ENCODE assay signal across 13 mouse cellular contexts in the genomic region with DNA sequence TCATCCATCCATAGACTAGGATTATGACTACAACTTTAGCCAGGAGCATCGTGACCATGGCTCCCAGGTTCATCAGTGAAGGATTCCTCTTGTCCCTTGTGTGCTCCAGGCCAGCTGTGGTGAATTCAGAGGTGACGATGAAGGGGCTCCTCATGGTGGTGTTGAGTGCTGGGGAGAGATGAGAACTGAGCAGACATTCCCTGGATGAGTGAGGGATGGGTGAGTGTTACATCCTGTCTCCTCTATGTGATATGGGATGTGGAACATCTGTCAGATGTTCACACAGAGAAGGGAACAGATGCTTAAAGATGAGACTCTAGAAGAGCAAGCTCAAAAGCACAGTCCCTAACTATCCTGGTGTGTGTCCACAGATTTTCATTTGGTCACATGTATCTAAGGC. TPM values are rescaled to one million over a fixed set of nuclear protein-coding genes. Genes with fewer than 3 reads are reported as not detected.
DNase-seq lines count a peak whose midpoint lies in the region; ATAC-seq and TF ChIP-seq lines count a peak whose summit lies in the region.
"Not testable (repeated sequence)": the region's sequence is repeated elsewhere in the genome, so short reads cannot be mapped to it uniquely, and the experiment has no call there.
"Had no signal": no experiment of that assay in that cellular context is flagged by ENCODE, and none has a peak within 500 bp of the region (broad histone marks: within the 10 kb centered on the region; RNA-seq: fewer than 3 reads in every experiment).

No protein-coding gene starts in this region.

- not testable (repeated sequence) for H3K4me2 ChIP-seq in lung, embryonic 14.5 days; lung, embryonic 15.5 days; lung, embryonic 16.5 days (ENCODE audit: low read depth, low read length); lung, postnatal 0 days (replicated peaks; ENCODE audit: low read depth, low read length)

- 53% methylated on average over 2 of the region's 2 CpGs for WGBS in heart, embryonic 10.5 days
- 31% methylated on average over 2 of the region's 2 CpGs for WGBS in lung, embryonic 14.5 days
- WGBS in lung, embryonic 15.5 days, result 34% methylated on average over 2 of the region's 2 CpGs
- 38% methylated on average over 2 of the region's 2 CpGs for WGBS in lung, embryonic 16.5 days
- 27% methylated on average over 2 of the region's 2 CpGs for WGBS in lung, postnatal 0 days

- not testable (repeated sequence) for H3K4me1 ChIP-seq in heart, embryonic 10.5 days; lung, embryonic 14.5 days (ENCODE audit: insufficient read depth); lung, embryonic 15.5 days; lung, embryonic 16.5 days (replicated peaks; ENCODE audit: control insufficient read depth, insufficient read depth, low read length); lung, postnatal 0 days (ENCODE audit: insufficient read depth, low read depth, low read length)

- not testable (repeated sequence) for H3K9me3 ChIP-seq in heart, embryonic 10.5 days; lung, embryonic 14.5 days (ENCODE audit: low read depth, low read length); lung, embryonic 15.5 days; lung, embryonic 16.5 days (ENCODE audit: control insufficient read depth, low read length); lung, postnatal 0 days (ENCODE audit: low read length)

- not testable (repeated sequence) for H3K27ac ChIP-seq in heart, embryonic 10.5 days; lung, embryonic 14.5 days (ENCODE audit: low read depth); lung, embryonic 16.5 days (ENCODE audit: low read length); lung, postnatal 0 days (ENCODE audit: low read length)
- 0 out of 2 replicates have a peak overlapping the region, but pooled peaks have one; percentile 4 for H3K27ac ChIP-seq in lung, embryonic 15.5 days

- not testable (repeated sequence) for H3K4me3 ChIP-seq in heart, embryonic 10.5 days; lung, embryonic 14.5 days (ENCODE audit: low read depth, low read length); lung, embryonic 15.5 days; lung, embryonic 16.5 days (ENCODE audit: low read length); lung, postnatal 0 days (ENCODE audit: low read depth, low read length)

- not testable (repeated sequence) for TF ChIP-seq CTCF in lung, embryonic 14.5 days (IDR thresholded peaks at IDR 0.05; ENCODE audit: low read depth); lung, postnatal 0 days (IDR thresholded peaks at IDR 0.05)

- DNase-seq in heart, adult 11 months, result peak; percentile 73
- DNase-seq in heart, embryonic 10.5 days (ENCODE audit: low spot score), result peak; percentile 3
- not testable (repeated sequence) for DNase-seq in lung, embryonic 14.5 days; lung, postnatal 0 days (ENCODE audit: low spot score)

- not testable (repeated sequence) for H3K9ac ChIP-seq in lung, embryonic 14.5 days; lung, embryonic 15.5 days; lung, embryonic 16.5 days (ENCODE audit: low read length); lung, postnatal 0 days (replicated peaks; ENCODE audit: low read depth)

- peak; percentile 95 for ATAC-seq in lung, embryonic 14.5 days (ENCODE audit: insufficient read depth)
- ATAC-seq in lung, embryonic 15.5 days (ENCODE audit: borderline replicate concordance, extremely low read depth, low FRiP score, low TSS enrichment), result peak; percentile 87; the same call in 1 of the 2 replicates
- ATAC-seq in lung, embryonic 16.5 days (ENCODE audit: low read depth), result peak; percentile 93
- ATAC-seq in lung, postnatal 0 days, result peak; percentile 83

- not testable (repeated sequence) for H3K36me3 ChIP-seq in heart, embryonic 10.5 days; lung, embryonic 14.5 days (ENCODE audit: insufficient read depth); lung, embryonic 15.5 days; lung, embryonic 16.5 days (ENCODE audit: control insufficient read depth, insufficient read depth, low read length); lung, postnatal 0 days (ENCODE audit: insufficient read depth, low read length)

- TF ChIP-seq EP300 in lung, postnatal 0 days (IDR thresholded peaks at IDR 0.05), result not testable (repeated sequence)

- not testable (repeated sequence) for H3K27me3 ChIP-seq in heart, embryonic 10.5 days (ENCODE audit: insufficient read depth, poor library complexity, severe bottlenecking); lung, embryonic 14.5 days (ENCODE audit: insufficient read depth, low read length); lung, embryonic 15.5 days; lung, embryonic 16.5 days (ENCODE audit: control insufficient read depth, insufficient read depth, low read depth, low read length); lung, postnatal 0 days (replicated peaks; ENCODE audit: insufficient read depth, low read length)

RNA-seq across cellular contexts. Expression of a gene that starts 3.0 kb away (rescaled TPM):
- polyA plus RNA-seq in heart, embryonic 10.5 days (2016; fragmentation: Nextera tagmentation; extraction: Ambion mirVana), result 0.64 and 1.0 TPM in 2 replicates
- polyA plus RNA-seq in lung, embryonic 14.5 days (2014; fragmentation: Nextera tagmentation; extraction: Ambion mirVana), result 0.37 and 0.83 TPM in 2 replicates
- 0.83 and 1.1 TPM in 2 replicates for polyA plus RNA-seq in lung, embryonic 15.5 days (2015; fragmentation: Nextera tagmentation; extraction: Ambion mirVana)
- polyA plus RNA-seq in lung, embryonic 16.5 days (2015; fragmentation: Nextera tagmentation; extraction: Ambion mirVana), result 1.1 and 1.5 TPM in 2 replicates
- 6.1 and 6.2 TPM in 2 replicates for polyA plus RNA-seq in lung, postnatal 0 days (2015; fragmentation: Nextera tagmentation; extraction: Ambion mirVana)
- polyA plus RNA-seq: activated CD4-positive, CD25-positive, alpha-beta regulatory T cell, adult 4 months; C2C12; Patski had no signal

RNA-seq across cellular contexts. Expression of a gene that starts 10.7 kb away (rescaled TPM):
- polyA plus RNA-seq in heart, embryonic 10.5 days (2016; fragmentation: Nextera tagmentation; extraction: Ambion mirVana), result 0.26 and 0.28 TPM in 2 replicates
- polyA plus RNA-seq in lung, embryonic 14.5 days (2014; fragmentation: Nextera tagmentation; extraction: Ambion mirVana), result 0.41 and 1.1 TPM in 2 replicates
- polyA plus RNA-seq in lung, embryonic 15.5 days (2015; fragmentation: Nextera tagmentation; extraction: Ambion mirVana), result 0.76 and 0.78 TPM in 2 replicates
- polyA plus RNA-seq in lung, embryonic 16.5 days (2015; fragmentation: Nextera tagmentation; extraction: Ambion mirVana), result 1.1 and 1.8 TPM in 2 replicates
- polyA plus RNA-seq in lung, postnatal 0 days (2015; fragmentation: Nextera tagmentation; extraction: Ambion mirVana), result 3.6 and 4.7 TPM in 2 replicates
- polyA plus RNA-seq: brain, embryonic 14.5 days; C2C12; G1E; Patski had no signal

RNA-seq across cellular contexts. Expression of a gene that starts 32.5 kb away (rescaled TPM):
- polyA plus RNA-seq in heart, embryonic 10.5 days (2016; fragmentation: Nextera tagmentation; extraction: Ambion mirVana), result 1.3 and 2.0 TPM in 2 replicates
- polyA plus RNA-seq in lung, embryonic 14.5 days (2014; fragmentation: Nextera tagmentation; extraction: Ambion mirVana), result 2.2 and 3.0 TPM in 2 replicates
- polyA plus RNA-seq in lung, embryonic 15.5 days (2015; fragmentation: Nextera tagmentation; extraction: Ambion mirVana), result 3.4 and 4.0 TPM in 2 replicates
- polyA plus RNA-seq in lung, embryonic 16.5 days (2015; fragmentation: Nextera tagmentation; extraction: Ambion mirVana), result 4.4 and 5.2 TPM in 2 replicates
- 12.5 and 12.6 TPM in 2 replicates for polyA plus RNA-seq in lung, postnatal 0 days (2015; fragmentation: Nextera tagmentation; extraction: Ambion mirVana)
- polyA plus RNA-seq: activated CD4-positive, CD25-positive, alpha-beta regulatory T cell, adult 4 months had no signal

RNA-seq across cellular contexts. Expression of a gene that starts 52.8 kb away (rescaled TPM):
- 0.14 TPM in 1 of 2 replicates, not detected in the other for polyA plus RNA-seq in heart, embryonic 10.5 days (2016; fragmentation: Nextera tagmentation; extraction: Ambion mirVana)
- polyA plus RNA-seq in lung, embryonic 14.5 days (2014; fragmentation: Nextera tagmentation; extraction: Ambion mirVana), result 0.21 and 0.28 TPM in 2 replicates
- polyA plus RNA-seq in lung, embryonic 15.5 days (2015; fragmentation: Nextera tagmentation; extraction: Ambion mirVana), result 0.33 and 0.37 TPM in 2 replicates
- 0.77 and 0.79 TPM in 2 replicates for polyA plus RNA-seq in lung, embryonic 16.5 days (2015; fragmentation: Nextera tagmentation; extraction: Ambion mirVana)
- polyA plus RNA-seq in lung, postnatal 0 days (2015; fragmentation: Nextera tagmentation; extraction: Ambion mirVana), result 2.1 and 2.6 TPM in 2 replicates
- polyA plus RNA-seq: activated CD4-positive, CD25-positive, alpha-beta regulatory T cell, adult 4 months; adrenal gland, adult 2 months; brain, embryonic 14.5 days; C2C12; CD4-positive, CD25-positive, alpha-beta regulatory T cell, adult 4 months; G1E had no signal
